Mouse (Mus musculus): ENCODE data around the gene Olfr922. TPM values are rescaled to one million over a fixed set of nuclear protein-coding genes. Genes with fewer than 3 reads are reported as not detected.

The Olfr922 gene
- not detected in 2 replicates for polyA plus RNA-seq (2012; rRNA removed)

DNA sequence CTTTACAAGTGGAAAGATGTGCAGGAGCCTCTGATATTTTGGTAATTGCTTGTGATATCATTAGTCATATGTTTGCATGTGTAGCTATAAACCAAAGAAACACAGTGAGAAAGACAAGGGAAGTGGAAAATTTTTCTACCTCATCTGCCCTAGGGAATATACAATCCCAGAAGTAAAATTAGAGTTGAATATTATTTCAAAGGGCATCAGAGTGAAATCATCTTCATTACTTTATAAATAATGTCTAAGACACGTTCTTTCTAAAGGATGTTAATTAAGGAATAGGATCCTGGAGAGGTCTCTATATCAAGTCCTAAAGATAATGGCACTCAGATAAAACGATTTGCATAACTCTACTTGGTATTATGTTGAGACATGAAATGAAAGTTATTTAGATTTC is at the start of gene Olfr922:
Olfr922 (plus strand) TSS at position 301 of the 400 bp plus-strand sequence.
- WGBS, result 54% methylated on average over 2 of the region's 2 CpGs
- TF ChIP-seq POLR2A (IDR thresholded peaks at IDR 0.05; ENCODE audit: low read depth, low read length) (no peak), CTCF (IDR thresholded peaks at IDR 0.05; ENCODE audit: extremely low read depth, insufficient read length, insufficient replicate concordance, low read depth, low read length) (no peak)
- Histone ChIP-seq H3K36me3 (ENCODE audit: control insufficient read depth, insufficient read depth, low read length) (no peaks in the 10 kb centered on the region), H3K4me3 (ENCODE audit: low read depth, low read length) (no peak within 1 kb of the TSS), H3K4me1 (ENCODE audit: control insufficient read depth, insufficient read depth, insufficient read length, low read length) (no peaks in the 10 kb centered on the region), H3K27me3 (ENCODE audit: control insufficient read depth, insufficient read depth, low read length) (no peaks in the 10 kb centered on the region), H3K27ac (ENCODE audit: insufficient read depth, low read depth, low read length) (no peak within 1 kb of the TSS)

DNA sequence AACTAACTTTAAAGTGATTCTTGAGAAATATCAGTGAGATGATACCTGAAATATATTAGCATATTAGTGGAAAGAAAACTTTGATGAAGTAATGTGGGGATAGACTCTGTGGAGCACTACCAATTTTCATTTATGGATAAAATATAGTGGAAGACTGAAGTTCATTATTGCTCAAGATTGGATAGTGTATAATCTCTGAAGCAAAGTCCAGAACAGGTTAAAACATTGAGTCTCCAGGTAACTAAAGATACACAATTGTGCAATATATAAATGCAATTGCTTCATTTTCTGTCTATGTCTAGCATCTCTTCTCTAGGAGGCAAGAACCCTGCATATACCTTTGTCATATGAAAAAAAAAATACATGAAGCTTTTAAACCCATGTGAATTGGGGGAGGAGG is 41.6 kb upstream of the Olfr922 start, which contains the start of gene Olfr921:
Olfr921 (plus strand) TSS at position 301 of the 400 bp plus-strand sequence.
- no peak within 1 kb of the TSS for H3K27ac ChIP-seq (ENCODE audit: insufficient read depth, low read depth, low read length)
- H3K36me3 ChIP-seq (ENCODE audit: control insufficient read depth, insufficient read depth, low read length), result no peaks in the 10 kb centered on the region
- TF ChIP-seq POLR2A (IDR thresholded peaks at IDR 0.05; ENCODE audit: low read depth, low read length) (no peak), CTCF (IDR thresholded peaks at IDR 0.05; ENCODE audit: extremely low read depth, insufficient read length, insufficient replicate concordance, low read depth, low read length) (no peak)
- no peaks in the 10 kb centered on the region for H3K4me1 ChIP-seq (ENCODE audit: control insufficient read depth, insufficient read depth, insufficient read length, low read length)
- no peaks in the 10 kb centered on the region for H3K27me3 ChIP-seq (ENCODE audit: control insufficient read depth, insufficient read depth, low read length)
- H3K4me3 ChIP-seq (ENCODE audit: low read depth, low read length), result no peak within 1 kb of the TSS

DNA sequence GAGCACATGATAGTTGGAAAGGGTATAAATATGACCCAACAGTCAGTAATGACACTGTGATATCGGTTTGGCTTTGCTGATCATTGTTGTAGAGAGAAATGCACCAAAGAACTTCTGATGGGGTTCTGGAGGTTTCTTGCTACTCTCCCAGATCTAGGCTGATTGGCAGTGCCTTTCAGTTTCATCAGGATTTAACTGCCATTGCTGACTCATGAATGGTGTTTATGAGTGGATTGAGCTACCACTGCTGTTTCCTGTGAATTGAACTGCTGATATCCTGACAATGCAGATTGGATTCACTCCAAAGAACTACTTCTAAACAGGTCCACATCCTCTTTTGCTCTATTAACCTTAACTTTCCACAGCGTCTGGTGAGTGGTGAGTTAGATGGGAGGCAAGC is 21.7 kb upstream of the Olfr922 start:
- Histone ChIP-seq H3K27me3 (ENCODE audit: control insufficient read depth, insufficient read depth, low read length) (no peaks in the 10 kb centered on the region), H3K4me1 (ENCODE audit: control insufficient read depth, insufficient read depth, insufficient read length, low read length) (no peaks in the 10 kb centered on the region), H3K4me3 (ENCODE audit: low read depth, low read length) (no peak overlapping the region), H3K27ac (ENCODE audit: insufficient read depth, low read depth, low read length) (no peak overlapping the region), H3K36me3 (ENCODE audit: control insufficient read depth, insufficient read depth, low read length) (no peaks in the 10 kb centered on the region)
- no peak for TF ChIP-seq CTCF (IDR thresholded peaks at IDR 0.05; ENCODE audit: extremely low read depth, insufficient read length, insufficient replicate concordance, low read depth, low read length)
- TF ChIP-seq POLR2A (IDR thresholded peaks at IDR 0.05; ENCODE audit: low read depth, low read length), result no peak
- 81% methylated on average over 2 of the region's 2 CpGs for WGBS

DNA sequence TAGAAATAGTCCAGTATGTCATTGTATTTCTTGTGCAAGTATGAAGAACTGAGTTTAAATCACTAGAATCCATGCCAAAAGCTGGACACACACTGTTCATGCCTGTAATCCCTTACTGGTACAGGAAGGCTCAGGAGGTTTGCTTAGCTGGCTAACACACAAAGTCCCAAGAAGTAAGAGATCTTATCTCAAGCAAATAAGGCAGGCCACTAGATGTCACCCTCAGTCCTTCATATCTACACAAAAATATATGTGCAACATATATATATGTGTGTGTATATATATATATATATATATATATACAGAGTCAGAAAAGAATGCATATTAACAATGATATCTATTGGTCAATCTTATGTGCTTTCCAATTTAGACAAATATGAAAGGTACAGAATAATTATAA is 8.7 kb upstream of the Olfr922 start:
- no peak for TF ChIP-seq CTCF (IDR thresholded peaks at IDR 0.05; ENCODE audit: extremely low read depth, insufficient read length, insufficient replicate concordance, low read depth, low read length)
- TF ChIP-seq POLR2A (IDR thresholded peaks at IDR 0.05; ENCODE audit: low read depth, low read length), result no peak
- no peak overlapping the region for H3K4me3 ChIP-seq (ENCODE audit: low read depth, low read length)

DNA sequence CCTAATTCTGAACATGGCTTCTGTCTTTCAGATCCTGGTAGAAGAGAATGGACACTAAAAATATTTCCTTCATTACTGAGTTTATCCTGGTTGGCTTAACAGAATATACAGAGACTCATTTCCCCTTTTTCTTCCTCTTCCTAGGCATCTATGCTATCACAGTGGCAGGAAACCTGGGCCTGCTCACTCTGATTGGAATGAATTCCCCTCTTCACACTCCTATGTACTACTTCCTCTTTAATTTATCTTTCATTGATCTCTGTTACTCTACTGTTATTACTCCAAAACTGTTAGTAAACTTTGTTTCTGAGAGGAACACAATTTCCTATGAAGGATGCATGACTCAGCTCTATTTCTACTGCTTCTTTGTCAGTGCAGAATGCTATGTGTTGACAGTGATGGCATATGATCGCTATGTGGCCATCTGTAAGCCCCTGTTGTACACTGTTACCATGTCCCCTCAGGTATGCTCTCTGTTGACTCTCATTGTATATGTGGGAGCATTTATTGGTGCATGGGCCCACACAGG is 1.1 kb downstream of the Olfr922 start:
- H3K4me1 ChIP-seq (ENCODE audit: control insufficient read depth, insufficient read depth, insufficient read length, low read length), result no peaks in the 10 kb centered on the region
- H3K27ac ChIP-seq (ENCODE audit: insufficient read depth, low read depth, low read length), result no peak overlapping the region
- no peaks in the 10 kb centered on the region for H3K27me3 ChIP-seq (ENCODE audit: control insufficient read depth, insufficient read depth, low read length)
- no peaks in the 10 kb centered on the region for H3K36me3 ChIP-seq (ENCODE audit: control insufficient read depth, insufficient read depth, low read length)
- no peak for TF ChIP-seq POLR2A (IDR thresholded peaks at IDR 0.05; ENCODE audit: low read depth, low read length)
- TF ChIP-seq CTCF (IDR thresholded peaks at IDR 0.05; ENCODE audit: extremely low read depth, insufficient read length, insufficient replicate concordance, low read depth, low read length), result no peak
- 67% methylated on average over 1 of the region's 1 CpGs for WGBS
- H3K4me3 ChIP-seq (ENCODE audit: low read depth, low read length), result no peak overlapping the region

More for the DNA sequence above, 8.7 kb upstream of the Olfr922 start:
- Histone ChIP-seq H3K27me3 (ENCODE audit: control insufficient read depth, insufficient read depth, low read length) (no peaks in the 10 kb centered on the region), H3K27ac (ENCODE audit: insufficient read depth, low read depth, low read length) (no peak overlapping the region), H3K4me1 (ENCODE audit: control insufficient read depth, insufficient read depth, insufficient read length, low read length) (no peaks in the 10 kb centered on the region), H3K36me3 (ENCODE audit: control insufficient read depth, insufficient read depth, low read length) (no peaks in the 10 kb centered on the region)

DNA sequence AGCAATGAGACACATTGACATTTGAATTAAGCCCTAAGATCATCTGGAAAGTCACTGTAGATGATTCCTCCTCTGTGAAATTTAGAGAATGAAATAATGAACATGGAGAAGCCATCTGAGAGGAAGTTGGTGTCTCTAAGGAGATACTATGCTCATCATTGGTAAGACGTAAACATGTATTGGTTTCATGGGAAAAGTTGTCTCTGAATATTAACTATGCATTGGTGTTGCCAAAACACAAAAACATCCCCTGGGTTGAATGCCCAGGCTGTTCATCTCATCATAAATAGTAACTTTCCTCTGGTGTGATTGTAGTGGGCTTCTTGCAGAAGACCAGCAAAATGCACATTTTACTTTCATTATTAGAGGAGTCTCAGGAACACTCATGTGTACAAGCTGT is 11.8 kb downstream of the Olfr922 start, which contains the start of gene Olfr923:
Olfr923 (plus strand) TSS at position 301 of the 400 bp plus-strand sequence.
- Histone ChIP-seq H3K4me1 (ENCODE audit: control insufficient read depth, insufficient read depth, insufficient read length, low read length) (no peaks in the 10 kb centered on the region), H3K36me3 (ENCODE audit: control insufficient read depth, insufficient read depth, low read length) (no peaks in the 10 kb centered on the region), H3K27ac (ENCODE audit: insufficient read depth, low read depth, low read length) (no peak within 1 kb of the TSS), H3K4me3 (ENCODE audit: low read depth, low read length) (no peak within 1 kb of the TSS), H3K27me3 (ENCODE audit: control insufficient read depth, insufficient read depth, low read length) (no peaks in the 10 kb centered on the region)
- TF ChIP-seq CTCF (IDR thresholded peaks at IDR 0.05; ENCODE audit: extremely low read depth, insufficient read length, insufficient replicate concordance, low read depth, low read length) (no peak), POLR2A (IDR thresholded peaks at IDR 0.05; ENCODE audit: low read depth, low read length) (no peak)
- 84% methylated on average over 1 of the region's 1 CpGs for WGBS

DNA sequence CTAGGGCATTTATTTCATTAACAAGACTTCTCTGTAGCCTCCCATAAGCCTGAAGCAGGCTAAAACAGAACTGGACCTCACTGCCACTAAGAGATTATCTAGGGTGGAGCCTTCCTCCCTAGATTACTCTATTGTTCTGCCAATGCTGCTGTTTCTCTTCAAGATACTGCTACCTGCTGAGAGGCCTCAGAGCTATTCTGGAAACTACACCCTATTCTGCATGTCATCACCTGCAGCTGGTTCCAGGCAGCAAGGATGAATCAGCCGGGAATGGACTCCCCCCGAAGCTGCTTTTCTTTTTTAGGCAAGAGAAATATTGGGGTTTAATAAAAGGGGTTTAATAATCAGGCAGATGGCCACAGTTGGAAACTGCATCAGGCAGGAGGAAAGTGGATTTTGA is 18.6 kb downstream of the Olfr922 start:
- H3K27ac ChIP-seq (ENCODE audit: insufficient read depth, low read depth, low read length), result no peak overlapping the region
- no peaks in the 10 kb centered on the region for H3K27me3 ChIP-seq (ENCODE audit: control insufficient read depth, insufficient read depth, low read length)
- 86% methylated on average over 2 of the region's 2 CpGs for WGBS
- no peaks in the 10 kb centered on the region for H3K4me1 ChIP-seq (ENCODE audit: control insufficient read depth, insufficient read depth, insufficient read length, low read length)
- H3K4me3 ChIP-seq (ENCODE audit: low read depth, low read length), result no peak overlapping the region
- no peaks in the 10 kb centered on the region for H3K36me3 ChIP-seq (ENCODE audit: control insufficient read depth, insufficient read depth, low read length)
- no peak for TF ChIP-seq POLR2A (IDR thresholded peaks at IDR 0.05; ENCODE audit: low read depth, low read length)
- no peak for TF ChIP-seq CTCF (IDR thresholded peaks at IDR 0.05; ENCODE audit: extremely low read depth, insufficient read length, insufficient replicate concordance, low read depth, low read length)
